ENCODE assay signal across 7 mouse cellular contexts in genomic region chr5:117955675-117956420, GRCm38 (mm10). TPM values are rescaled to one million over a fixed set of nuclear protein-coding genes. Genes with fewer than 3 reads are reported as not detected.
DNase-seq lines count a peak whose midpoint lies in the region; ATAC-seq and TF ChIP-seq lines count a peak whose summit lies in the region.

No protein-coding gene starts in this region.

- ATAC-seq in erythroblast, adult 5-6 weeks (replicated peaks; ENCODE audit: low FRiP score, poor library complexity, severe bottlenecking) = no peak

- DNase-seq in layer of hippocampus, adult 2 months (ENCODE audit: low spot score in 2 of 2) = peak; percentile 15 to 57
- no peak for DNase-seq in layer of hippocampus, adult 9-10 months (ENCODE audit: low spot score)
- peak; percentile 20 for DNase-seq in MEL-GATA-1-ER (ENCODE audit: extremely low read depth, low read depth)
- DNase-seq in c-Kit-positive CD71-negative TER-119-negative erythroid progenitor cells, embryonic 14.5 days (ENCODE audit: low read depth) = peak; percentile 36
- peak; percentile 32 for DNase-seq in heart, postnatal 4 days
- DNase-seq in naive thymus-derived CD4-positive, alpha-beta T cell, adult 2 months (ENCODE audit: low read depth) = peak; percentile 84

- no peak overlapping the region for H3K4me3 ChIP-seq in layer of hippocampus, adult 2 months

- TF ChIP-seq CTCF in layer of hippocampus, adult 2 months (conservative IDR thresholded peaks at IDR 0.05) = peak; percentile 84

- no peak overlapping the region for H3K27ac ChIP-seq in layer of hippocampus, adult 2 months

RNA-seq across cellular contexts. Expression of gene Fbxo21, which starts 20.7 kb away (rescaled TPM):
- 100 to 1,000 TPM; 140 to 165 TPM for total RNA-seq in layer of hippocampus, adult 2 months (2021)
- 10 to 100 TPM; 59.3 to 62.4 TPM for total RNA-seq in heart, postnatal 4 days (2021)
- total RNA-seq in erythroblast, adult 5-6 weeks (2015; ENCODE audit: low replicate concordance) = 1.7 TPM in 1 of 2 replicates, not detected in the other
- total RNA-seq in erythroblast, adult 5-6 weeks (2017; ENCODE audit: low replicate concordance) = 0.98 and 2.0 TPM in 2 replicates

Comparison
In these comparisons a context has a peak if more than half of its experiments do, and no peak if none do; other contexts are left out.
1. RNA of gene Fbxo21, which starts 20.7 kb away (total RNA-seq): 140 to 165 TPM in layer of hippocampus, adult 2 months and 59.3 to 62.4 TPM in heart, postnatal 4 days; 0.98 to 2.0 TPM in erythroblast, adult 5-6 weeks; every median in the first group is over 10 times any median in the second.